Mouse (Mus musculus): Measurements from ENCODE around the gene Hist1h2an.

Gene Hist1h2an

Small RNAs within 50 kb of the gene (microRNA-seq; reads per million reads assigned to microRNA genes)
- gene Gm19658 (0 reads per million in 2 experiments), gene Gm44346 (0 reads per million in 2 experiments), gene Gm44454 (0 reads per million in 2 experiments), gene Gm44466 (0 reads per million in 2 experiments)

Data from adrenal gland (tissue).